ENCODE assay signal across 24 mouse cellular contexts in genomic region chr4:83004086-83004485, GRCm38 (mm10). TPM values are rescaled to one million over a fixed set of nuclear protein-coding genes. Genes with fewer than 3 reads are reported as not detected.
"Had no signal": no experiment of that assay in that cellular context is flagged by ENCODE, and none has a peak within 500 bp of the region (broad histone marks: within the 10 kb centered on the region; RNA-seq: fewer than 3 reads in every experiment).

No protein-coding gene starts in this region.

- DNase-seq: gastrocnemius, adult 2 months; gastrocnemius, postnatal 10 days; gastrocnemius, postnatal 25 days; heart, adult 18-20 months; heart, postnatal 10 days; heart, postnatal 4 days; kidney, adult 18-20 months; kidney, adult 8-10 months; kidney, postnatal 10 days; kidney, postnatal 25 days; kidney, postnatal 4 days; liver; liver, embryonic 13.5 days had no signal

- H3K9me3 ChIP-seq: heart, embryonic 10.5 days; heart, embryonic 12.5 days; hindbrain, embryonic 10.5 days; hindbrain, embryonic 12.5 days; intestine, embryonic 15.5 days; limb, embryonic 10.5 days; limb, embryonic 12.5 days; liver, embryonic 13.5 days had no signal

- H3K4me3 ChIP-seq: gastrocnemius, adult 2 months; heart, embryonic 10.5 days; heart, embryonic 12.5 days; hindbrain, embryonic 10.5 days; hindbrain, embryonic 12.5 days; intestine, embryonic 15.5 days; layer of hippocampus, adult 2 months; left cerebral cortex, adult 2 months; limb, embryonic 10.5 days; limb, embryonic 12.5 days; liver, embryonic 13.5 days had no signal

- H3K9ac ChIP-seq: heart, embryonic 12.5 days; hindbrain, embryonic 12.5 days; hindbrain, embryonic 14.5 days; intestine, embryonic 15.5 days; limb, embryonic 12.5 days; liver, embryonic 13.5 days had no signal

- H3K27ac ChIP-seq: gastrocnemius, adult 2 months; heart, embryonic 10.5 days; hindbrain, embryonic 10.5 days; hindbrain, embryonic 12.5 days; hindbrain, embryonic 14.5 days; intestine, embryonic 15.5 days; layer of hippocampus, adult 2 months; left cerebral cortex, adult 2 months; limb, embryonic 10.5 days; limb, embryonic 12.5 days; liver, embryonic 13.5 days had no signal

- H3K4me1 ChIP-seq: heart, embryonic 10.5 days; heart, embryonic 12.5 days; hindbrain, embryonic 10.5 days; hindbrain, embryonic 12.5 days; intestine, embryonic 15.5 days; limb, embryonic 10.5 days; limb, embryonic 12.5 days; liver, embryonic 13.5 days had no signal

- H3K36me3 ChIP-seq: hindbrain, embryonic 12.5 days; intestine, embryonic 15.5 days; liver, embryonic 13.5 days had no signal

RNA-seq across cellular contexts. Expression of gene Frem1, which starts 48.1 kb away (rescaled TPM):
- total RNA-seq: granulocyte monocyte progenitor cell, adult 5-6 weeks had no signal
